Mouse (Mus musculus) erythroblast, embryonic 14.5 days (primary cell): ENCODE results near the gene Hoxa10. TPM values are rescaled to one million over a fixed set of nuclear protein-coding genes. Genes with fewer than 3 reads are reported as not detected.

Source experiments
- H3K27me3 ChIP-seq: 2 replicates; pipeline ENCODE4 v1.6.1; 2012; ENCODE audit warnings: inconsistent platforms; ENCODE audit not compliant: control insufficient read depth
- H3K36me3 ChIP-seq: 2 replicates; pipeline ENCODE4 v1.6.1; 2012; ENCODE audit warnings: mild to moderate bottlenecking, inconsistent platforms; ENCODE audit not compliant: control insufficient read depth
- H3K4me1 ChIP-seq: 2 replicates; pipeline ENCODE4 v1.6.1; 2012; ENCODE audit warnings: inconsistent platforms; ENCODE audit not compliant: control insufficient read depth
- H3K4me3 ChIP-seq: replicated peaks from 2 replicates; pipeline ENCODE3; 2012; ENCODE audit warnings: moderate library complexity, mild to moderate bottlenecking, inconsistent platforms
- H3K9me3 ChIP-seq: 2 replicates; pipeline ENCODE4 v1.6.1; 2012; ENCODE audit warnings: low read length, inconsistent platforms, mixed read lengths; ENCODE audit not compliant: control insufficient read depth
- GATA1 ChIP-seq: IDR thresholded peaks from 2 replicates; pipeline ENCODE4 v1.6.1; 2012; ENCODE audit warnings: low read length, inconsistent platforms, mixed read lengths
- TAL1 ChIP-seq: IDR thresholded peaks from 3 replicates; pipeline ENCODE4 v1.6.1; 2012; ENCODE audit warnings: low read length, inconsistent platforms, mixed read lengths
- polyA plus RNA-seq: library from polyadenylated mRNA; stranded (reverse); fragments of >175 nt; gene quantifications from 2 replicates; pipeline ENCODE4 v1.2.3, GENCODE M21; 2012

The Hoxa10 gene
- polyA plus RNA-seq, 1 experiment = not detected

GRCm38 (mm10) chr6:52234428-52235140 is 6.1 kb downstream of the Hoxa10 start:
- Histone ChIP-seq H3K9me3 (no peaks in the 10 kb centered on the region; the same call in 1 of the 2 replicates), H3K4me3 (no peak overlapping the region), H3K36me3 (no peaks in the 10 kb centered on the region), H3K4me1 (no peaks in the 10 kb centered on the region), H3K27me3 (peaks cover 100% of the 10 kb centered on the region)
- TF ChIP-seq TAL1 (no peak), GATA1 (no peak)

- peaks cover 100% of the 10 kb centered on the region for H3K27me3 ChIP-seq
- H3K4me1 ChIP-seq = no peaks in the 10 kb centered on the region
- no peak for TF ChIP-seq GATA1
- TF ChIP-seq TAL1 = no peak
Observed at GRCm38 (mm10) chr6:52233546-52234427, 6.9 kb downstream of the Hoxa10 start.

DNA sequence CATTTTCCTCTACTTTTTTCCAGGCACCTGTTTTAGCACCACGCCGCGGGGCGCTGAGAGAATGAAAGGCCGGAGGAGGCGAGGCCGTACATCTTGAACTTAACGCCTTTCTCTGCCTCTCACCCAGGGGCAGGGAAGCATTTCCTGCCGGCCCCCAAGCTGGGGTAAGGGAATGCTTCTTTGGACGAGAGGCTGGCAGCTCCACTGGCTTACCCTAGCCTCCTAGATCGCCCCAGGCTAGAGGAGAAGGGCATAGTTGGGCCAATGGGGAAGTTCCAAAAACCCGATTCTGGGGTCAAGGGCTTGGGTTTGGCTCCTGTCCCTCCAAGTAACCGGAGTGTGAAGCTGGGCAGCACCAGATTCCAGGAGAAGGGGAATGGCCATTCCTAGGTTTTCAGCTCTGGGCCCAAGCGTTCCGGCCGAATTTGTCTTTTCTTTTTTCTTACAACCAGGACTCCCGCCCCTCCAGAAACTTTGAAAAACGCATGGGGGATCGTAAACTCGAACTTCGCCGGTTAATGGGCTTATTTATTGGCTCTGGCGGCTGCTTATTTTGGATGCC is 7.6 kb downstream of the Hoxa10 start:
- peaks cover 100% of the 10 kb centered on the region for H3K27me3 ChIP-seq
- H3K4me1 ChIP-seq = no peaks in the 10 kb centered on the region
- H3K36me3 ChIP-seq = no peaks in the 10 kb centered on the region
- H3K9me3 ChIP-seq = no peaks in the 10 kb centered on the region; the same call in 1 of the 2 replicates
- TF ChIP-seq GATA1 (no peak), TAL1 (no peak)
- no peak overlapping the region for H3K4me3 ChIP-seq

More at GRCm38 (mm10) chr6:52233546-52234427, 6.9 kb downstream of the Hoxa10 start:
- H3K4me3 ChIP-seq = no peak overlapping the region
- no peaks in the 10 kb centered on the region; the same call in 1 of the 2 replicates for H3K9me3 ChIP-seq
- no peaks in the 10 kb centered on the region for H3K36me3 ChIP-seq

- Histone ChIP-seq H3K27me3 (peaks cover 100% of the 10 kb centered on the region), H3K36me3 (no peaks in the 10 kb centered on the region), H3K9me3 (no peaks in the 10 kb centered on the region; the same call in 1 of the 2 replicates), H3K4me3 (no peak overlapping the region), H3K4me1 (no peaks in the 10 kb centered on the region)
- TF ChIP-seq GATA1 (no peak), TAL1 (no peak)
Observed at GRCm38 (mm10) chr6:52232568-52232965, 8.1 kb downstream of the Hoxa10 start.

DNA sequence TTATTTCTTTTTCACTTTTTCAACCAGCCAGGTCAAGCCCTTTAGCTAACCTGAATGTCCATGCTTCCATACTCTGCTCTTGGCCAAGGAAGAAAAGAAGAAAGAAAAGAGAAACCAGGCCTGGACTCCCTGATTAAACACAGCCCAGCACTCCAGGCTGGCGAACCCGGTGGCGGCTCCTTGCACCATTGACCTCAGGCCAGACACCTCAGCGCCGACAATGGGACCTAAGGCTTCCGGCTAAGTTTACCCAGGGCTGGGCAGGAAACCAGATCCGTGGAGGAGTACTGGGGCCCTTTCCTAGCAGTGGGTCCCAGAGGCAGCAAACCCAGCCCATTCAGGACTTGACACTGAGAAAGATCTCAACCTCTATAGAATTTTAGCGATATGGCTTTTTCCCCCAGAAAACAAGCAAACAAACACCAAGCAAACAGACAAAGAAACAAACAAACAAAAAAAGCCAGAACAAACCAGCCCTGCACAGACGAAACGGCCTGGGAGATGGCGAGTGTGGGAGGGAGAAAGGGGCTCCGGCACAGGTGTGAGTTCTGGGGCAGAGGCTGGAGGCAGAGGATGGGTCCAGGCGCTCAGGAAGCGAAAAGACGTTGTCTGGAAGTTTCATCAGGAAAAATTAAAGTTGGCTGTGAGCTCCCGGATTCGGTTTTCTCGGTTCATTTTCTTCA is 8.6 kb downstream of the Hoxa10 start:
- Histone ChIP-seq H3K9me3 (no peaks in the 10 kb centered on the region; the same call in 1 of the 2 replicates), H3K4me3 (no peak overlapping the region), H3K27me3 (peaks cover 100% of the 10 kb centered on the region), H3K4me1 (no peaks in the 10 kb centered on the region), H3K36me3 (no peaks in the 10 kb centered on the region)
- TF ChIP-seq TAL1 = no peak
- no peak for TF ChIP-seq GATA1

DNA sequence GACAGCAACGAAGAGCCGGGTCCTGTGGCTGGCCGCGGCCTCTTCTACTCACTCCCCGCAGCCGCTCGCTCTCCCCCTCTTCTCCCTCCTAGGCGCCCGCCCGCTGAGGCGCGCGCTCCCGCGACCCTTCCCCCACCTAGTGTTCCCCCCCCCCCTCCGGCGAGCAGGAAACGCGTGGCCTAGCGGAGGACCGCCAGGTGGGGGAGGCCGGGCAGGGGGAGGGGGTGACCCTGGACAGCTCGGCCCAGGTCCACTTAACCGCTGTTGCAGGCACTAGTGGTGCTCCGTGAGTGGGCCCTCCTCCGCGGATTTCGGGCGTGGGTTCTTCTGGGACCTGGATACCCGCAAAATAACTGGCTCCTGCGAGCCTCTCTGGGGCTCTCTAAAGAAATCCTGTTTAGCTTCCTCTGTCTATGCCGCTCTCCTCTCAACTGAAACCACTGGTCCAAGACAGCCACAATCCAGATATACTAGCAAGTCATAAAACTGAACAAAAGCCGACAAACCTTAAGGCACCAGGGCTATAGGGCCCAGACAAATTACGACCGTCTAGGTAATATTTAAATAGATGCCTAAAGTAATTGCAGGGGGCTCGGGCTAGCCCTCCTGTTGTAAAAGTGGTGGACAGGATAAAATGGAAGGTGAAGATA is 10.0 kb downstream of the Hoxa10 start, which contains the start of gene Hoxa9:
TSS of gene Hoxa9 (minus strand) at position 574 of the 650 bp plus-strand sequence.
- peaks cover 2% of the 10 kb centered on the region for H3K9me3 ChIP-seq
- H3K4me3 ChIP-seq = no peak within 1 kb of the TSS
- TF ChIP-seq TAL1 = no peak
- H3K4me1 ChIP-seq = no peaks in the 10 kb centered on the region
- H3K27me3 ChIP-seq = peaks cover 100% of the 10 kb centered on the region
- no peaks in the 10 kb centered on the region for H3K36me3 ChIP-seq

- Histone ChIP-seq H3K27me3 (peaks cover 100% of the 10 kb centered on the region), H3K36me3 (no peaks in the 10 kb centered on the region), H3K4me3 (no peak overlapping the region), H3K4me1 (no peaks in the 10 kb centered on the region), H3K9me3 (peaks cover 6% of the 10 kb centered on the region)
- TF ChIP-seq TAL1 = no peak
- no peak for TF ChIP-seq GATA1
Observed at GRCm38 (mm10) chr6:52229558-52230416, 10.9 kb downstream of the Hoxa10 start.
